Mouse (Mus musculus): ENCODE results near the gene Tox4.

Gene Tox4

DNA sequence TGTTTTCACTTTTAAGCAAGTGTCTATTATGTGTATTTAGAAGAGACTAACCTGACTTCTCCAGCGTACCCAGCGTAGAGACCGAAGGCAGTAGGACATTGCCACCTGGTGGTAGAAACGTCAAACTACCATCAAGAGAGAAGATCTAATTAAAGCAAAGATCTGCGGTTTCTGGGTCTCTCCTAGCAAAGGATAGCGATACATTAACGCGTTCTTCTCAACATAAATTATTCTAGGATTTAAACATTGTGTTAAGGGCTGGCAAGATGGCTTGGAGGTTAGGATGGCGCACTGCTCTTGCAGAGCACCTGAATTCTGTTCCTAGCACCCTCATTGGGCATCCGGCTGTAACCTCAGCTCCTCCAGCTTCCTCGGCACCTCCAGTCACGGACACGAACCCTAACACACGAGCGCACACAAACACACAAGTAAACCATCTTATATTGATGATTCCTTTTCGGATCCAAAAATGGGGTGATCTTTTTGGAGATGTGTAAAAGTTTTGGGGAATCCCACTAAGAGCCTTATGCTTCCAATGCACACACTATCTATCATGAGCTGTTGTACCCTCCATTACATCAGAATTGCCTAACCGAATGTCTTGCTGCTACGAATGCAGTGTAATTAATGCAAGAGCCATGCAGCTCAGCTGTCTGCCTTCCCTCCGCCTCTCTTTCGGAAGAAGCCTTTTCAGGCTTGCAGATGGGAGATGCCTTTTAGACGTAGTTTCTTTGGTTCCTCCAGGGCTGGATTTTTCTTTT is 60.0 kb downstream of the Tox4 start:
- Histone ChIP-seq H3K36me3 (ENCODE audit: insufficient read depth, low read length) (no peaks in the 10 kb centered on the region), H3K27me3 (ENCODE audit: insufficient read depth, low read length) (peaks cover 2% of the 10 kb centered on the region; the same call in 1 of the 2 replicates), H3K4me3 (replicated peaks; ENCODE audit: low read length) (no peak overlapping the region), H3K4me1 (replicated peaks; ENCODE audit: low read depth, low read length) (peaks cover 9% of the 10 kb centered on the region), H3K9me3 (ENCODE audit: low read length) (no peaks in the 10 kb centered on the region)
- TF ChIP-seq CTCF (conservative IDR thresholded peaks at IDR 0.05; ENCODE audit: low read length) (peak; percentile 58), POU5F1 (IDR thresholded peaks at IDR 0.05; ENCODE audit: borderline replicate concordance, low read length) (no peak)

DNA sequence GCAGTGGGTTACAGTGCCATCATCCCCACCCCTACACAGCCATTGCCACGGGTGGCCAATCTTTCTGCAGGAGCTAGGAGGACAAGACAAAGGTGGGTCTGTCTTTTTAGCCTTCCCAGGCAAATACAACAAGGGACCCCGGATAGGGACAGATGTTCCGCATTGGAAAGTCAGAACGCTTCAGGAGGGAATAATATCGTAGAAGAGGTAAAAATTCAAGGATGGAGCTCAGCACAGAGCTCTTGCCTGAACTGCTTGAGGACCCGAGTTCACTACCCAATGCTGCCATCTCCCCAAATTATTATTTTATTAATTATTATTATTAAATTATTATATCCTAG is 60.5 kb downstream of the Tox4 start:
- Histone ChIP-seq H3K9me3 (ENCODE audit: low read length) (peaks cover 2% of the 10 kb centered on the region; the same call in 1 of the 2 replicates), H3K4me1 (replicated peaks; ENCODE audit: low read depth, low read length) (peaks cover 10% of the 10 kb centered on the region), H3K36me3 (ENCODE audit: insufficient read depth, low read length) (no peaks in the 10 kb centered on the region), H3K27me3 (ENCODE audit: insufficient read depth, low read length) (peaks cover 2% of the 10 kb centered on the region; the same call in 1 of the 2 replicates), H3K4me3 (replicated peaks; ENCODE audit: low read length) (no peak overlapping the region)
- TF ChIP-seq CTCF (conservative IDR thresholded peaks at IDR 0.05; ENCODE audit: low read length): no peak
- no peak for TF ChIP-seq POU5F1 (IDR thresholded peaks at IDR 0.05; ENCODE audit: borderline replicate concordance, low read length)
- no peak for TF ChIP-seq NANOG (IDR thresholded peaks at IDR 0.05; ENCODE audit: borderline replicate concordance, low read length)
